Mouse (Mus musculus) adrenal gland, postnatal 14 days (tissue): Measurements from ENCODE around the gene Cabp5. TPM values are rescaled to one million over a fixed set of nuclear protein-coding genes. Genes with fewer than 3 reads are reported as not detected.
"Not testable (repeated sequence)": the region's sequence is repeated elsewhere in the genome, so short reads cannot be mapped to it uniquely, and the experiment has no call there.

Source experiments
- DNase-seq: peaks from one replicate; pipeline ENCODE4 v3.0.0; 2021; ENCODE audit warnings: mixed read lengths
- long read RNA-seq, 2 experiments: library from polyadenylated mRNA; stranded (forward); transcript quantifications; one replicate each; pipeline ENCODE4 v2.0.0; 2021
- total RNA-seq: library from RNA; stranded (reverse); gene quantifications from 2 replicates; pipeline ENCODE4 v1.2.3, GENCODE M21; 2021

Cabp5 gene
- 0.22 TPM in 1 of 2 replicates, not detected in the other for total RNA-seq
- long read RNA-seq, experiment 1 = 0 reads
- long read RNA-seq, experiment 2 = 0 reads

DNA sequence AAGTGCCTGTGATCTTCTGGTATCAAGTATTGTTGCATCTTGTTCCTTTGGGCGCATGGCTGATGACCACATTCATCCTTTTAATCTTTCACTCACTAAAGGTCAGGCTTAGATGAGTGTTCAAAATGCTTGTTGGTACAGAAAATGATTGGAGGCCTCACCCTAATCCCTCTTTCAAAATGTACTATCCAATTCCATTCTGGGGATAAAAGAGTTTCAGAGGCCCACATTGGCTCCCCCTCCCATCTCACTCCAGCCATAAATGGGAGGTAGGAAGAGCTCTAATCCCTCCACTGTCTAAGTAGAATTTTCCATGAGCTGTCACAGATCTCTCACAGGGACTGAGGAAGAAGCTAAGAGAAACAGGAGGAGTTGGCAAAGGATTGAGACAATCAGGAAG lies at the start of gene Cabp5:
Gene Cabp5, plus strand, starts transcription at position 301 of the 400 bp plus-strand sequence.
- no peak for DNase-seq

DNA sequence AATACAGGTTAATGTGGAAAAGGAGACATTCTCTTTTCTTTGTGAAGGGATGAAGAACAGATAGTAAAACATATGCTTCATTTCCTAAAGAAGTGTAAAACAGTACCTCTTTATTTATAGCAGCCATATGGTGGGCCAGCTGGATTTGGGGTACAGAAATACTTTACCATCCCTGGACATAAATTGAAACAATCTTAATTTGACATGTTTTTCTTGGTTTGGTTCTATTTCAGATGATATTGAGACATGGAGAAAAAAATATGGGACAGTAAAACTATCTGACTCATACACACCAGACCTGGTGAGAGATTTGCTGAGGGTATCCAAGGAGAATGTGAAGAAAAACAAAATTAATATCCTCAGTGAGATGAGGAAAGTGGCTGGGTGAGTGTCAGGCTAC lies 42.0 kb upstream of the Cabp5 start:
- no peak for DNase-seq

DNA sequence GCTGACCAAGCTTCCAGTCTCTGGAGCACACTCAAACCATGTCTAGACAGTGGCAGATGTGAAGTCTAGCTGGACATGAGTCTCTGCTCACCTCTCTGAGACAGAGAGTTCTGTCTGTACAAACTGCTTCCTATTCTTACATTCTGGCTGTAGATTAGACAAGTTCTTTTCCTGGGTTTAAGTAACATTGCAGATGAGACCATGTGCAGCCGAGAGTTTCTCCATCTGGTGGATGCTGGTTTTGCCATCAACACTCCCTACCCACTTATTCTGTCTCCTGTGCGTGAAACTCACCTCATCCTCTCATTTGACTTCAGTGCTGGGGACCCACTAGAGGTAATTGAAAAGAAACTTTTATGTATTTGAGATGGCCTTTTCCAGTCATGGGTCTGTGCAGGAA lies 17.3 kb upstream of the Cabp5 start:
- DNase-seq = no peak

DNA sequence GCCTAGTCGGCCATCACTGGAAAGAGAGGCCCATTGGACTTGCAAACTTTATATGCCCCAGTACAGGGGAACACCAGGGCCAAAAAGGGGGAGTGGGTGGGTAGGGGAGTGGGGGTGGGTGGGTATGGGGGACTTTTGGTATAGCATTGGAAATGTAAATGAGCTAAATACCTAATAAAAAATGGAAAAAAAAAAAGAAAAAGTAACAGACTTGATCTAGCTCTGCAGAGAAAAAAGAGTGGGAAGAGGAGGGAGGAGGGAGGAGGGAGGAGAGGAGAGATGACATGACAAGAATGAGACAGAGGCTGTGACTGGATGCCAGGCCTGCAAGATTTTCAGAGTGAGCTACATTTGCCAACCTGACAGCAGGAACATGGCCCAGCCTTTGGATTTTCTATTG lies 52.6 kb downstream of the Cabp5 start, which contains the start of gene Bsph1:
Gene Bsph1, plus strand, starts transcription at position 301 of the 400 bp plus-strand sequence.
- not testable (repeated sequence) for DNase-seq

Other genes starting within 250 kb of the Cabp5 start
- 0.11 and 0.19 TPM in 2 replicates for gene Vmn1r88, start 238.6 kb upstream of the Cabp5 start, total RNA-seq
- gene Vmn1r89, start 185.1 kb upstream of the Cabp5 start, total RNA-seq = not detected in 2 replicates
- gene Lig1, start 120.8 kb upstream of the Cabp5 start, total RNA-seq = 27.4 and 30.2 TPM in 2 replicates
- 7.4 and 10.0 TPM in 2 replicates for gene Zswim9, start 119.4 kb upstream of the Cabp5 start, total RNA-seq
- 0.38 and 0.78 TPM in 2 replicates for gene Pla2g4c, start 73.5 kb upstream of the Cabp5 start, total RNA-seq
- gene Bsph1, start 52.7 kb downstream of the Cabp5 start, total RNA-seq = not detected in 2 replicates
- gene Bsph2, start 172.9 kb downstream of the Cabp5 start, total RNA-seq = not detected in 2 replicates
- gene Sult2a5, start 225.8 kb downstream of the Cabp5 start, total RNA-seq = 1.2 and 28.5 TPM in 2 replicates